In genomic region chr2:144635644-144636320, GRCm38 (mm10) we compare ENCODE assay signal across 8 mouse cellular contexts. TPM values are rescaled to one million over a fixed set of nuclear protein-coding genes. Genes with fewer than 3 reads are reported as not detected.
DNase-seq lines count a peak whose midpoint lies in the region; ATAC-seq lines count a peak whose summit lies in the region.

No protein-coding gene starts in this region.

- no peak overlapping the region for H3K9ac ChIP-seq in kidney, embryonic 15.5 days
- no peak overlapping the region for H3K9ac ChIP-seq in limb, embryonic 13.5 days

- DNase-seq in CD4-positive, CD25-positive, alpha-beta regulatory T cell, adult 2 months (ENCODE audit: low read depth, low spot score), result peak; percentile 73
- peak; percentile 41 for DNase-seq in adrenal gland, adult 8-10 months
- peak; percentile 47 for DNase-seq in embryo, embryonic 11.5 days (ENCODE audit: low read depth, low spot score)
- DNase-seq in heart, adult 8-10 months (ENCODE audit: low spot score), result peak; percentile 44
- DNase-seq in naive thymus-derived CD4-positive, alpha-beta T cell, adult 2 months (ENCODE audit: low read depth), result peak; percentile 64
- DNase-seq in testis, postnatal 14 days (ENCODE audit: low spot score), result peak; percentile 31

- H3K4me3 ChIP-seq in kidney, embryonic 15.5 days (replicated peaks), result no peak overlapping the region
- H3K4me3 ChIP-seq in limb, embryonic 13.5 days, result no peak overlapping the region

- H3K9me3 ChIP-seq in kidney, embryonic 15.5 days (replicated peaks), result no peaks in the 10 kb centered on the region
- peaks cover 4% of the 10 kb centered on the region; the same call in 1 of the 2 replicates for H3K9me3 ChIP-seq in limb, embryonic 13.5 days

- peaks cover 8% of the 10 kb centered on the region; the same call in 1 of the 2 replicates for H3K36me3 ChIP-seq in kidney, embryonic 15.5 days
- H3K36me3 ChIP-seq in limb, embryonic 13.5 days, result peaks cover 6% of the 10 kb centered on the region; the same call in 1 of the 2 replicates

- no peaks in the 10 kb centered on the region for H3K27me3 ChIP-seq in kidney, embryonic 15.5 days
- no peaks in the 10 kb centered on the region for H3K27me3 ChIP-seq in limb, embryonic 13.5 days

- ATAC-seq in kidney, embryonic 15.5 days (replicated peaks; ENCODE audit: low FRiP score), result peak; percentile 75
- ATAC-seq in limb, embryonic 13.5 days (ENCODE audit: low FRiP score, low read depth), result peak; percentile 78

- H3K4me2 ChIP-seq in kidney, embryonic 15.5 days, result no peak overlapping the region
- no peak overlapping the region for H3K4me2 ChIP-seq in limb, embryonic 13.5 days (replicated peaks)

- WGBS in kidney, embryonic 15.5 days, result 24% methylated on average over 5 of the region's 5 CpGs
- 25% methylated on average over 5 of the region's 5 CpGs for WGBS in limb, embryonic 13.5 days

- no peak overlapping the region for H3K27ac ChIP-seq in kidney, embryonic 15.5 days
- no peak overlapping the region for H3K27ac ChIP-seq in limb, embryonic 13.5 days

- peaks cover 6% of the 10 kb centered on the region; the same call in 1 of the 2 replicates for H3K4me1 ChIP-seq in kidney, embryonic 15.5 days
- H3K4me1 ChIP-seq in limb, embryonic 13.5 days, result 0 out of 2 replicates have a peak, but pooled peaks cover 6% of the 10 kb centered on the region

RNA-seq across cellular contexts. Expression of gene Dtd1, which starts 36.1 kb away (rescaled TPM):
- total RNA-seq in adrenal gland, adult 8-10 months (2022), result 10 to 100 TPM; 18.9 to 30.6 (median 23.7) TPM
- total RNA-seq in heart, adult 8-10 months (2022), result 10 to 100 TPM; 15.4 to 19.0 (median 17.6) TPM
- polyA plus RNA-seq in kidney, embryonic 15.5 days (2015; fragmentation: Nextera tagmentation; extraction: Ambion mirVana), result 47.3 and 48.1 TPM in 2 replicates
- 48.8 and 50.4 TPM in 2 replicates for polyA plus RNA-seq in limb, embryonic 13.5 days (2015; fragmentation: Nextera tagmentation; extraction: Ambion mirVana)

RNA-seq across cellular contexts. Expression of gene Smim26, which starts 41.9 kb away (rescaled TPM):
- 10 to 100 TPM; 54.5 to 73.8 (median 63.8) TPM for total RNA-seq in adrenal gland, adult 8-10 months (2022)
- 100 to 1,000 TPM in 1 of 4 experiments, 10 to 100 TPM in 3; 84.8 to 108 (median 94.5) TPM for total RNA-seq in heart, adult 8-10 months (2022)
- 39.4 and 42.4 TPM in 2 replicates for polyA plus RNA-seq in kidney, embryonic 15.5 days (2015; fragmentation: Nextera tagmentation; extraction: Ambion mirVana)
- polyA plus RNA-seq in limb, embryonic 13.5 days (2015; fragmentation: Nextera tagmentation; extraction: Ambion mirVana), result 38.8 and 43.5 TPM in 2 replicates
